Mouse (Mus musculus): ENCODE measurements around the gene Nedd4. TPM values are rescaled to one million over a fixed set of nuclear protein-coding genes. Genes with fewer than 3 reads are reported as not detected.
A peak's percentile ranks its signal among the peaks of the same experiment; 100 is the strongest.

Gene Nedd4
- polyA plus RNA-seq, 1 experiment from 2014 or later: 393 TPM

- no peak overlapping the region for H3K4me2 ChIP-seq (ENCODE audit: low read length)
- H3K27me3 ChIP-seq (ENCODE audit: control insufficient read depth, insufficient read depth, low read depth, low read length): no peaks in the 10 kb centered on the region
- no peaks in the 10 kb centered on the region; the same call in 1 of the 2 replicates for H3K36me3 ChIP-seq (ENCODE audit: control insufficient read depth, insufficient read depth, low read length)
- WGBS: 54% methylated on average over 3 of the region's 3 CpGs
- ATAC-seq: no peak
- peaks cover 35% of the 10 kb centered on the region for H3K4me1 ChIP-seq (ENCODE audit: control insufficient read depth, insufficient read depth, low read length)
- H3K9ac ChIP-seq (ENCODE audit: low read depth, low read length): no peak overlapping the region
- peak overlapping the region; percentile 59 for H3K27ac ChIP-seq (ENCODE audit: low read length)
- no peak overlapping the region for H3K4me3 ChIP-seq (ENCODE audit: low read depth, low read length)
- H3K9me3 ChIP-seq (replicated peaks; ENCODE audit: control insufficient read depth, low read length, poor library complexity, severe bottlenecking): no peaks in the 10 kb centered on the region
These were observed 37.6 kb downstream of the Nedd4 start for GRCm38 (mm10) chr9:72699702-72700101.

- Histone ChIP-seq H3K4me2 (ENCODE audit: low read length) (no peak overlapping the region), H3K36me3 (ENCODE audit: control insufficient read depth, insufficient read depth, low read length) (peaks cover 4% of the 10 kb centered on the region; the same call in 1 of the 2 replicates), H3K4me3 (ENCODE audit: low read depth, low read length) (no peak overlapping the region), H3K9ac (ENCODE audit: low read depth, low read length) (no peak overlapping the region), H3K27me3 (ENCODE audit: control insufficient read depth, insufficient read depth, low read depth, low read length) (no peaks in the 10 kb centered on the region), H3K4me1 (ENCODE audit: control insufficient read depth, insufficient read depth, low read length) (peaks cover 28% of the 10 kb centered on the region), H3K27ac (ENCODE audit: low read length) (no peak overlapping the region), H3K9me3 (replicated peaks; ENCODE audit: control insufficient read depth, low read length, poor library complexity, severe bottlenecking) (no peaks in the 10 kb centered on the region)
- no peak for ATAC-seq
- 55% methylated on average over 8 of the region's 8 CpGs for WGBS
These were observed 39.3 kb downstream of the Nedd4 start for GRCm38 (mm10) chr9:72701441-72701840.

- no peak for ATAC-seq
- peaks cover 4% of the 10 kb centered on the region; the same call in 1 of the 2 replicates for H3K36me3 ChIP-seq (ENCODE audit: control insufficient read depth, insufficient read depth, low read length)
- no peak overlapping the region for H3K4me3 ChIP-seq (ENCODE audit: low read depth, low read length)
- no peaks in the 10 kb centered on the region for H3K27me3 ChIP-seq (ENCODE audit: control insufficient read depth, insufficient read depth, low read depth, low read length)
- no peaks in the 10 kb centered on the region for H3K9me3 ChIP-seq (replicated peaks; ENCODE audit: control insufficient read depth, low read length, poor library complexity, severe bottlenecking)
- H3K4me1 ChIP-seq (ENCODE audit: control insufficient read depth, insufficient read depth, low read length): peaks cover 22% of the 10 kb centered on the region
- WGBS: 43% methylated on average over 2 of the region's 2 CpGs
- no peak overlapping the region for H3K4me2 ChIP-seq (ENCODE audit: low read length)
- no peak overlapping the region for H3K9ac ChIP-seq (ENCODE audit: low read depth, low read length)
- H3K27ac ChIP-seq (ENCODE audit: low read length): no peak overlapping the region
These were observed 39.9 kb downstream of the Nedd4 start for GRCm38 (mm10) chr9:72702075-72702474.

GRCm38 (mm10) chr9:72703142-72703541 lies 41.0 kb downstream of the Nedd4 start:
- H3K27me3 ChIP-seq (ENCODE audit: control insufficient read depth, insufficient read depth, low read depth, low read length): no peaks in the 10 kb centered on the region
- peaks cover 18% of the 10 kb centered on the region for H3K4me1 ChIP-seq (ENCODE audit: control insufficient read depth, insufficient read depth, low read length)
- 92% methylated on average over 4 of the region's 4 CpGs for WGBS
- no peak overlapping the region for H3K4me2 ChIP-seq (ENCODE audit: low read length)
- H3K9me3 ChIP-seq (replicated peaks; ENCODE audit: control insufficient read depth, low read length, poor library complexity, severe bottlenecking): no peaks in the 10 kb centered on the region
- no peak overlapping the region for H3K9ac ChIP-seq (ENCODE audit: low read depth, low read length)
- no peak for ATAC-seq
- peaks cover 4% of the 10 kb centered on the region; the same call in 1 of the 2 replicates for H3K36me3 ChIP-seq (ENCODE audit: control insufficient read depth, insufficient read depth, low read length)
- H3K27ac ChIP-seq (ENCODE audit: low read length): no peak overlapping the region
- no peak overlapping the region for H3K4me3 ChIP-seq (ENCODE audit: low read depth, low read length)

- H3K27me3 ChIP-seq (ENCODE audit: control insufficient read depth, insufficient read depth, low read depth, low read length): no peaks in the 10 kb centered on the region
- H3K9ac ChIP-seq (ENCODE audit: low read depth, low read length): no peak overlapping the region
- no peak overlapping the region for H3K4me3 ChIP-seq (ENCODE audit: low read depth, low read length)
- no peak for ATAC-seq
- no peaks in the 10 kb centered on the region for H3K9me3 ChIP-seq (replicated peaks; ENCODE audit: control insufficient read depth, low read length, poor library complexity, severe bottlenecking)
- peaks cover 15% of the 10 kb centered on the region for H3K4me1 ChIP-seq (ENCODE audit: control insufficient read depth, insufficient read depth, low read length)
- 81% methylated on average over 6 of the region's 6 CpGs for WGBS
- no peak overlapping the region for H3K4me2 ChIP-seq (ENCODE audit: low read length)
- H3K27ac ChIP-seq (ENCODE audit: low read length): no peak overlapping the region
- peaks cover 4% of the 10 kb centered on the region; the same call in 1 of the 2 replicates for H3K36me3 ChIP-seq (ENCODE audit: control insufficient read depth, insufficient read depth, low read length)
These were observed 41.6 kb downstream of the Nedd4 start for GRCm38 (mm10) chr9:72703754-72704153.

GRCm38 (mm10) chr9:72705270-72705669 lies 43.1 kb downstream of the Nedd4 start:
- H3K27me3 ChIP-seq (ENCODE audit: control insufficient read depth, insufficient read depth, low read depth, low read length): no peaks in the 10 kb centered on the region
- H3K4me2 ChIP-seq (ENCODE audit: low read length): no peak overlapping the region
- H3K36me3 ChIP-seq (ENCODE audit: control insufficient read depth, insufficient read depth, low read length): peaks cover 13% of the 10 kb centered on the region; the same call in 1 of the 2 replicates
- H3K4me1 ChIP-seq (ENCODE audit: control insufficient read depth, insufficient read depth, low read length): peaks cover 4% of the 10 kb centered on the region
- 89% methylated on average over 2 of the region's 2 CpGs for WGBS
- no peak overlapping the region for H3K9ac ChIP-seq (ENCODE audit: low read depth, low read length)
- H3K9me3 ChIP-seq (replicated peaks; ENCODE audit: control insufficient read depth, low read length, poor library complexity, severe bottlenecking): no peaks in the 10 kb centered on the region
- ATAC-seq: no peak
- no peak overlapping the region for H3K4me3 ChIP-seq (ENCODE audit: low read depth, low read length)
- H3K27ac ChIP-seq (ENCODE audit: low read length): no peak overlapping the region

GRCm38 (mm10) chr9:72707999-72708398 lies 45.9 kb downstream of the Nedd4 start:
- 94% methylated on average over 2 of the region's 2 CpGs for WGBS
- no peak overlapping the region for H3K9ac ChIP-seq (ENCODE audit: low read depth, low read length)
- no peaks in the 10 kb centered on the region for H3K4me1 ChIP-seq (ENCODE audit: control insufficient read depth, insufficient read depth, low read length)
- peaks cover 15% of the 10 kb centered on the region; the same call in 1 of the 2 replicates for H3K36me3 ChIP-seq (ENCODE audit: control insufficient read depth, insufficient read depth, low read length)
- no peak overlapping the region for H3K4me2 ChIP-seq (ENCODE audit: low read length)
- H3K27ac ChIP-seq (ENCODE audit: low read length): no peak overlapping the region
- no peak overlapping the region for H3K4me3 ChIP-seq (ENCODE audit: low read depth, low read length)
- H3K9me3 ChIP-seq (replicated peaks; ENCODE audit: control insufficient read depth, low read length, poor library complexity, severe bottlenecking): no peaks in the 10 kb centered on the region
- ATAC-seq: no peak
- no peaks in the 10 kb centered on the region for H3K27me3 ChIP-seq (ENCODE audit: control insufficient read depth, insufficient read depth, low read depth, low read length)

- Histone ChIP-seq H3K4me1 (ENCODE audit: control insufficient read depth, insufficient read depth, low read length) (no peaks in the 10 kb centered on the region), H3K27ac (ENCODE audit: low read length) (no peak overlapping the region), H3K36me3 (ENCODE audit: control insufficient read depth, insufficient read depth, low read length) (peaks cover 17% of the 10 kb centered on the region), H3K4me3 (ENCODE audit: low read depth, low read length) (no peak overlapping the region), H3K9ac (ENCODE audit: low read depth, low read length) (no peak overlapping the region), H3K4me2 (ENCODE audit: low read length) (no peak overlapping the region), H3K9me3 (replicated peaks; ENCODE audit: control insufficient read depth, low read length, poor library complexity, severe bottlenecking) (no peaks in the 10 kb centered on the region), H3K27me3 (ENCODE audit: control insufficient read depth, insufficient read depth, low read depth, low read length) (no peaks in the 10 kb centered on the region)
- ATAC-seq: no peak
- WGBS: 96% methylated on average over 5 of the region's 5 CpGs
These were observed 46.5 kb downstream of the Nedd4 start for GRCm38 (mm10) chr9:72708690-72709089.

GRCm38 (mm10) chr9:72710060-72710459 lies 47.9 kb downstream of the Nedd4 start:
- no peak for ATAC-seq
- H3K9ac ChIP-seq (ENCODE audit: low read depth, low read length): no peak overlapping the region
- no peaks in the 10 kb centered on the region for H3K9me3 ChIP-seq (replicated peaks; ENCODE audit: control insufficient read depth, low read length, poor library complexity, severe bottlenecking)
- H3K4me1 ChIP-seq (ENCODE audit: control insufficient read depth, insufficient read depth, low read length): no peaks in the 10 kb centered on the region
- H3K27ac ChIP-seq (ENCODE audit: low read length): no peak overlapping the region
- no peaks in the 10 kb centered on the region for H3K27me3 ChIP-seq (ENCODE audit: control insufficient read depth, insufficient read depth, low read depth, low read length)
- WGBS: 83% methylated on average over 5 of the region's 5 CpGs
- H3K36me3 ChIP-seq (ENCODE audit: control insufficient read depth, insufficient read depth, low read length): peaks cover 19% of the 10 kb centered on the region
- no peak overlapping the region for H3K4me2 ChIP-seq (ENCODE audit: low read length)
- H3K4me3 ChIP-seq (ENCODE audit: low read depth, low read length): no peak overlapping the region

Data from midbrain, embryonic 16.5 days (tissue).